Mouse (Mus musculus) stomach, embryonic 16.5 days (tissue): ENCODE data around the gene Muc3. TPM values are rescaled to one million over a fixed set of nuclear protein-coding genes. Genes with fewer than 3 reads are reported as not detected.

ENCODE experiments used
- ATAC-seq: fragments of 200-750 bp; cut with Nextera tagmentation; 2 replicates; pipeline ENCODE4 v1.8.0; 2017; ENCODE audit warnings: moderate number of reproducible peaks, moderate TSS enrichment; ENCODE audit not compliant: insufficient read depth, low FRiP score
- H3K27ac ChIP-seq: fragments of 300-500 bp; sonication (generic); 2 replicates; pipeline ENCODE4 v1.5.1; 2014; ENCODE audit warnings: low read length
- H3K27me3 ChIP-seq: fragments of 300-500 bp; sonication (generic); 2 replicates; pipeline ENCODE4 v1.6.1; 2014; ENCODE audit warnings: low read length, control low read depth, mixed read lengths; ENCODE audit not compliant: control insufficient read depth, insufficient read depth
- H3K36me3 ChIP-seq: fragments of 300-500 bp; sonication (generic); 2 replicates; pipeline ENCODE4 v1.6.1; 2014; ENCODE audit warnings: low read length; ENCODE audit not compliant: control insufficient read depth, insufficient read depth
- H3K4me1 ChIP-seq: fragments of 300-500 bp; sonication (generic); 2 replicates; pipeline ENCODE4 v1.6.1; 2014; ENCODE audit warnings: low read length, control low read depth, mixed read lengths; ENCODE audit not compliant: control insufficient read depth, insufficient read depth
- H3K4me2 ChIP-seq: fragments of 300-500 bp; sonication (generic); 2 replicates; pipeline ENCODE4 v1.6.1; 2014; ENCODE audit warnings: low read depth, low read length, mixed read lengths
- H3K4me3 ChIP-seq: fragments of 300-500 bp; sonication (generic); replicated peaks from 2 replicates; pipeline ENCODE4 v1.5.1; 2014; ENCODE audit warnings: mild to moderate bottlenecking, low read length
- H3K9ac ChIP-seq: fragments of 300-500 bp; sonication (generic); 2 replicates; pipeline ENCODE4 v1.6.1; 2014; ENCODE audit warnings: low read length
- H3K9me3 ChIP-seq: fragments of 300-500 bp; sonication (generic); replicated peaks from 2 replicates; pipeline ENCODE4 v1.6.1; 2016; ENCODE audit warnings: low read length, control low read depth; ENCODE audit not compliant: control insufficient read depth
- WGBS: fragments of 180-500 bp; shearing (Covaris S2); extraction: QIAGEN DNeasy Blood & Tissue Kit; methylation state at CpG from one replicate; pipeline ENCODE4 v1.1.7; 2014; 5-methylcytosine and 5-hydroxymethylcytosine counted together
- polyA plus RNA-seq: library from polyadenylated mRNA; unstranded; fragments of >200 nt; fragmentation: Nextera tagmentation; extraction: Ambion mirVana; gene quantifications from 2 replicates; pipeline ENCODE4 v1.2.1, GENCODE M21; 2015

Gene Muc3
- polyA plus RNA-seq, 1 experiment from 2014 or later, result 0.15 TPM

GRCm38 (mm10) chr5:137090870-137091269 is 58.3 kb downstream of the Muc3 start:
- Histone ChIP-seq H3K9me3 (no peaks in the 10 kb centered on the region), H3K27ac (no peak overlapping the region), H3K4me2 (no peak overlapping the region), H3K36me3 (no peaks in the 10 kb centered on the region), H3K4me3 (no peak overlapping the region), H3K4me1 (peaks cover 10% of the 10 kb centered on the region; the same call in 1 of the 2 replicates), H3K9ac (no peak overlapping the region), H3K27me3 (no peaks in the 10 kb centered on the region)
- 71% methylated on average over 10 of the region's 10 CpGs for WGBS
- no peak for ATAC-seq

DNA sequence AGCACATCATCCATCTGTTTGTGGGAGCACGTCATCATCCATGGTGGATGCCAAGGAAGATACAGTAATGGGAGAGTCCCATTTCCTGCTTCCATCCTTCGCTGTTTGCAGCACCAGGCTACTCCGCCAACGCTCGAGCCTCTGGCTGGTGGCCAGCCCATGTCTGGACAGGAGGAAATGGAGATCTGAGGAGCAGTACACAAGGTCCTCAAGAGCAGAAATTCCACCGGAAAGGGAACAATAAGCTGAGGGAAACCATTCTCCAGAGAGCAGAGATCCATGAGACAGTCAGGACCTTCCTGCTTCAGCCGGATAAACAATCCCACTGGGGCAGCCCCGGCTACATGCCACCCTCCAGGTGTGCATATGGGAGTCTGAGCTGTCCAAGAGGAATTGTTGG is 61.7 kb downstream of the Muc3 start:
- no peak overlapping the region for H3K27ac ChIP-seq
- no peaks in the 10 kb centered on the region for H3K9me3 ChIP-seq
- H3K4me1 ChIP-seq, result 0 out of 2 replicates have a peak, but pooled peaks cover 8% of the 10 kb centered on the region
- no peaks in the 10 kb centered on the region for H3K27me3 ChIP-seq
- no peak overlapping the region for H3K4me3 ChIP-seq
- 74% methylated on average over 8 of the region's 8 CpGs for WGBS
- ATAC-seq, result peak; percentile 6; the same call in 1 of the 2 replicates
- no peaks in the 10 kb centered on the region for H3K36me3 ChIP-seq
- no peak overlapping the region for H3K9ac ChIP-seq
- H3K4me2 ChIP-seq, result no peak overlapping the region

DNA sequence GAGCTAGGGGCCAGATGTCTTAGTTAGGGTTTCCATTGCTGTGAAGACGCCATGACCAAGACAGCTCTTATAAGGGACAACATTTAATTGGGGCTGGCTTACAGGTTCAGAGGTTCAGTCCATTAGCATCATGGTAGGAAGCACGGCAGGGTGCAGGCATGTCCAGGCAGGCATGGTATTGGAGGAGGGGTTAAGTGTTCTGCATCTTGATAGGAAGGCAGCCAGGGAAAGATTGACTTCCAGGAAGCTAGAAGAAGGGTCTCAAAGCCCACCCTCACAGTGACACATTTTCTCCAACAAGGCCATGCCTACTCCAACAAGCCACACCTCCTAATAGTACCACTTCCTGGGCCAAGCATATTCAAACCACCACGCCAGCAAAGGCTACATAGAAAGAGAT is 63.4 kb downstream of the Muc3 start:
- ATAC-seq, result no peak
- Histone ChIP-seq H3K9ac (no peak overlapping the region), H3K9me3 (no peaks in the 10 kb centered on the region), H3K36me3 (no peaks in the 10 kb centered on the region), H3K4me1 (no peaks in the 10 kb centered on the region), H3K4me2 (no peak overlapping the region), H3K4me3 (no peak overlapping the region), H3K27ac (no peak overlapping the region), H3K27me3 (no peaks in the 10 kb centered on the region)
- 78% methylated on average over 3 of the region's 3 CpGs for WGBS

- WGBS, result 73% methylated on average over 6 of the region's 6 CpGs
Observed at GRCm38 (mm10) chr5:137085021-137085420, 64.1 kb downstream of the Muc3 start.

More at GRCm38 (mm10) chr5:137085021-137085420, 64.1 kb downstream of the Muc3 start:
- no peak overlapping the region for H3K4me3 ChIP-seq
- ATAC-seq, result peak; percentile 29; the same call in 1 of the 2 replicates
- H3K9me3 ChIP-seq, result no peaks in the 10 kb centered on the region
- H3K36me3 ChIP-seq, result no peaks in the 10 kb centered on the region
- peaks cover 1% of the 10 kb centered on the region; the same call in 1 of the 2 replicates for H3K4me1 ChIP-seq
- no peak overlapping the region for H3K9ac ChIP-seq
- H3K27ac ChIP-seq, result no peak overlapping the region
- H3K27me3 ChIP-seq, result no peaks in the 10 kb centered on the region
- no peak overlapping the region for H3K4me2 ChIP-seq

Other genes with a start within 250 kb of the Muc3 start
- gene Ift22, start 241.2 kb downstream of the Muc3 start, polyA plus RNA-seq, result 54.1 and 57.3 TPM in 2 replicates
- 214 and 239 TPM in 2 replicates for gene Fis1, start 196.0 kb downstream of the Muc3 start, polyA plus RNA-seq
- 10.2 and 11.5 TPM in 2 replicates for gene Cldn15, start 182.7 kb downstream of the Muc3 start, polyA plus RNA-seq
- gene Plod3, start 162.3 kb downstream of the Muc3 start, polyA plus RNA-seq, result 46.1 and 53.7 TPM in 2 replicates
- gene Znhit1, start 161.3 kb downstream of the Muc3 start, polyA plus RNA-seq, result 95.3 and 104 TPM in 2 replicates
- gene Vgf, start 122.9 kb downstream of the Muc3 start, polyA plus RNA-seq, result 0.34 and 0.39 TPM in 2 replicates
- gene Ap1s1, start 103.2 kb downstream of the Muc3 start, polyA plus RNA-seq, result 187 and 192 TPM in 2 replicates
- gene Serpine1, start 77.1 kb downstream of the Muc3 start, polyA plus RNA-seq, result 0.24 and 0.45 TPM in 2 replicates
- gene Trim56, start 33.1 kb downstream of the Muc3 start, polyA plus RNA-seq, result 8.1 and 9.3 TPM in 2 replicates
- 1.1 TPM in 2 replicates for gene Muc3a, start 63.1 kb upstream of the Muc3 start, polyA plus RNA-seq
- 9.8 and 10.8 TPM in 2 replicates for gene Ache, start 138.2 kb upstream of the Muc3 start, polyA plus RNA-seq
- 7.3 and 8.6 TPM in 2 replicates for gene Ufsp1, start 145.3 kb upstream of the Muc3 start, polyA plus RNA-seq
- gene Srrt, start 158.4 kb upstream of the Muc3 start, polyA plus RNA-seq, result 113 and 116 TPM in 2 replicates
- 77.6 and 77.8 TPM in 2 replicates for gene Trip6, start 165.1 kb upstream of the Muc3 start, polyA plus RNA-seq
- 12.6 and 13.7 TPM in 2 replicates for gene Slc12a9, start 184.3 kb upstream of the Muc3 start, polyA plus RNA-seq
- gene Ephb4, start 200.8 kb upstream of the Muc3 start, polyA plus RNA-seq, result 31.3 and 31.6 TPM in 2 replicates